Mouse (Mus musculus) gastrocnemius, adult 2 months (tissue): Measurements from ENCODE around the gene Ccl8. TPM values are rescaled to one million over a fixed set of nuclear protein-coding genes. Genes with fewer than 3 reads are reported as not detected.

ENCODE experiments used
- DNase-seq: peaks from one replicate; pipeline ENCODE4 v3.0.0; 2022
- H3K27ac ChIP-seq: fragments of 200-600 bp; 2 replicates; pipeline ENCODE4 v1.8.1; 2022; ENCODE audit warnings: mild to moderate bottlenecking
- H3K4me3 ChIP-seq: fragments of 200-600 bp; 2 replicates; pipeline ENCODE4 v1.8.1; 2022; ENCODE audit warnings: mild to moderate bottlenecking, moderate library complexity
- CTCF ChIP-seq: fragments of 200-600 bp; IDR thresholded peaks from 2 replicates; pipeline ENCODE4 v1.8.1; 2022; ENCODE audit warnings: antibody characterized with exemption, mild to moderate bottlenecking, moderate library complexity
- intact Hi-C: fragments of 180-260 bp; cut with DNase I; formaldehyde crosslinking; loops from one replicate; pipeline ENCODE4 v1.15.1; 2025
- total RNA-seq, 2 experiments: library from RNA; stranded (reverse); gene quantifications; 2 replicates each; pipeline ENCODE4 v1.2.3; 2021

Ccl8 gene
- total RNA-seq, 2 experiments from 2014 or later = not detected

- no peak overlapping the region for H3K4me3 ChIP-seq
- no peak overlapping the region for H3K27ac ChIP-seq
- intact Hi-C loops = no loop called here
- no peak for TF ChIP-seq CTCF
- DNase-seq = no peak
These were observed 4.4 kb upstream of the Ccl8 start for GRCm38 (mm10) chr11:82110372-82111248.

DNA sequence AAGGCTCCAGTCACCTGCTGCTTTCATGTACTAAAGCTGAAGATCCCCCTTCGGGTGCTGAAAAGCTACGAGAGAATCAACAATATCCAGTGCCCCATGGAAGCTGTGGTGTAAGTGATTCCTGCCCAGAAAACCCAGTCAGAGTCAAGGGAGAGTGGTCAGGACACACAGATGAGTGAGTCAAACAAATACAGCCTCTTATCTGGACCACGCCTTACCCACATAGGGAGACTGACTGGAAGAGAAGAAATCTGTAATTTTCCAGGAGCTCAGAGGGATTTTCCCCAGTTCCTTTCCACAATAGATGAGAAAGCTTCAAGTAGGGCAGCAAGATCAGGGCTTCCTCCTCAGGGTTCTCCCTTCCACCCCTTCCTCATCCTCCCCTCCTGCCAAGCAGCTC, 1.1 kb downstream of the Ccl8 start:
- TF ChIP-seq CTCF = no peak
- Histone ChIP-seq H3K4me3 (no peak overlapping the region), H3K27ac (no peak overlapping the region)
- intact Hi-C loops = no loop called here
- no peak for DNase-seq

DNA sequence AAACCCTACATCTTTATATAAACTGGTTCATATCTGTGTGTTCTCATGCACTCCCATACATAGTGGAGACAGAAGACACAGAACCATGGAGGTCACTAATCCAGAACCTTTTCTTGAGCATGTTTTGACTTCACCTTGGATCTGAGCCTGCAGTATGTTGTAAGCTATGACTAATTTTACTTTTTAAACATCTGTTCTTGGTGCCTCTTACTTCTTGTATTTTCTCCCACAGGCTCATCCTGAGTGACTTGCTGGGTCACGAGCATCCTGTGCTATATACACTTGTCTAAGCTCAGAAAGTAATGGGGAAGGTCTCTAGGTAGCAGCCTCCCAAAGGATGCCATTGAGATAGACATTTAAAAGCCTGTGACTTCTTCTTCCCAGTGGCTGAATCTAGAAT, 18.0 kb downstream of the Ccl8 start:
- DNase-seq = no peak
- peak overlapping the region; percentile 77 for H3K27ac ChIP-seq
- intact Hi-C loops = no loop called here
- no peak overlapping the region for H3K4me3 ChIP-seq
- no peak for TF ChIP-seq CTCF

DNA sequence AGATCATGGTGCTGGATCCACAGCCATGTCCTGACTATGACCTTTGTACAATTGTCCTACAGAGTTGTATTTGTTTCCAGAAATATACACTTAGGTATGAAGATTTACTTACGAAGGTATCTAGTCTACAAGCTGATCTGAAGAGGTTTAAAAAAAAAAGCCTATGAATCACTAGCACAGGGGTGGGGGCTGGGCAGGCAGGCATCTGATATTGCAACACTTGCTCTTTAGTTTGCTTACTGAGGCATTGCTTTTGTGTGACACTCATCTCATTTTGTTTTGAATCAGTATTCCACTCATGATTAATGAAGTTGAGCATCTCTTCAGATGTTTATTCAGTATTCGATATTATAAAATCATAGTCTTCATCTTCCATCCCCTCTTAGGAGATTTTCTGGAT, 21.2 kb downstream of the Ccl8 start:
- Histone ChIP-seq H3K4me3 (no peak overlapping the region), H3K27ac (no peak overlapping the region)
- peak; percentile 31 for DNase-seq
- TF ChIP-seq CTCF = no peak
- intact Hi-C loops = no loop called here

DNA sequence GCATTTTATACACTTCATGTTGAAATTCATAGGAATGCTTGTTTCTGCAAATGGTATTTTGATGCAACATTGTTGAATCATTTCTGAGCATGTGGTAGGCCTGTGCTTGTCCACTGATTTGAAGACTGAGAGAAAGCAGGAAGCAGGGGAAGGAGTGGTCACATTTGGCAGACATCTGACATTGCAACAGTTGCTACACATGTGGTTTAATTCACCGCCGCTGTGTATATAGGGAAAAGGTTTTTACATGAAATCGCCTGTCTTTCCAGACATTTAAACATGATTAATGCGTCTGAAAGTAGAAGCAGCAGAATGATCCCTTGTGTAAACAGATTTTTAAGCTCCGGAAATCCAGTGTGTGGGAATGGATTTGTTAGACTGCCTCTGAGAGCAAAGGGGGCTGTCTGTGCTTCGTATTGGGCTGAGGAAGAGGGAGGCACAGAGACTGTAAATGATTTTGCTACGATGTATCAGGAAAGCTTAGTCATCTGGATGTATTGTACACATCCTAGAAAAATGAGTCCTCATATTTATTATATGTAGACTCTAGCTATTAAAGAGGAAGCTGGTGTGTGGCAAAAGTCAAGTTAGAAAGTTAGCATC, 24.6 kb downstream of the Ccl8 start:
- DNase-seq = no peak
- Histone ChIP-seq H3K27ac (peak overlapping the region; percentile 13; the same call in 1 of the 2 replicates), H3K4me3 (no peak overlapping the region)
- no peak for TF ChIP-seq CTCF
- intact Hi-C loops = no loop called here

DNA sequence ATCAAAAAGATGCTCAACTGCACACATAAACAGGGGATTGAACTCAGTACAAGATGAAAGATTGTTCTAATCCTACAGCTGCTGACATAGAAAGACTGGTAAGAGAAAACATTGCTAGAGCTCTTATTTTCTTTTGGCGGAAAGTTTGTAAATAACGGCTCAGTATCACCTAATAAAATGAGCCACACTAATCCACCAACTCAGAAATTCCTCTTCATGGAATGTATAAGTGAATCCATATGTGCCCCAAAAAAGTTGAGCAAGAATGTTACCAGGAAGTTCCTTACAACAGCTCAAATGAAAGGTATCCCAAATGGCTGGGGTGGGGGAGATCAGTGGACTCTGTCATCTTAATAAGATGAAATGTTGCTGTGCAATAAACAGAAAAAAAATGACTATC, 44.1 kb downstream of the Ccl8 start:
- TF ChIP-seq CTCF = no peak
- no peak overlapping the region for H3K4me3 ChIP-seq
- intact Hi-C loops = no loop called here
- no peak overlapping the region for H3K27ac ChIP-seq
- no peak for DNase-seq

DNA sequence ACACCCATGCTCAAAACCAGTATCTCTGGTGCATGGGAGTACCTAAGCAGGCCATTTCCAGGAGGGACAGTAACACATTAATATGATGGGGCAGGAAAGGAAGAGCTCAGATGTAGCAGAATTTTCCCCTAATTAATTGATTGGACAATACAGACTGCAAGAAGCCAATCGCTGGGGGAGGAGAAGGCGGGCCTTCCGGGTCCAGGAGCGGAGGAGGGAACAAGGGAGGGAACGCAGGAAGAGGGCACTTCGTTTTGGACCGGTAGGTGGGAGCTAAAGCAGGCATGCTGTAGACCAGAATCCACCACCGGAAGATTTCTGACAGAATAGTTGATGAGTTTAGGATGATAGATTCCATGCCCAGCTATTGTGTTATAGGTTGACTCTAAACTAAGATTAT, 48.3 kb downstream of the Ccl8 start:
- DNase-seq = no peak
- Histone ChIP-seq H3K27ac (no peak overlapping the region), H3K4me3 (no peak overlapping the region)
- no peak for TF ChIP-seq CTCF
- intact Hi-C loops = no loop called here

Other genes starting within 250 kb of the Ccl8 start
- gene Asic2, start 146.7 kb upstream of the Ccl8 start, total RNA-seq = under 1 TPM in 1 of 2 experiments, not detected in 1; 0.10 TPM
- under 1 TPM in 1 of 2 experiments, not detected in 1; 0.41 TPM for gene Ccl2, start 79.6 kb upstream of the Ccl8 start, total RNA-seq
- not detected for gene Gm17268, start 76.6 kb upstream of the Ccl8 start, total RNA-seq
- gene Ccl7, start 69.5 kb upstream of the Ccl8 start, total RNA-seq = not detected
- 10 to 100 TPM; 21.3 to 22.1 TPM for gene Ccl11, start 57.4 kb upstream of the Ccl8 start, total RNA-seq
- not detected for gene Ccl12, start 13.3 kb upstream of the Ccl8 start, total RNA-seq
- not detected for gene Ccl1, start 190.5 kb downstream of the Ccl8 start, total RNA-seq